Mouse (Mus musculus) heart, embryonic 12.5 days (tissue): ENCODE measurements at regions not wholly inside any gene's neighbourhood (a gene's known extent, or its start where the extent isn't known, plus 50 kb on each side); places are given as distances from the start of the nearest gene placed in this dataset.

Experiments used
- ATAC-seq: fragments of 200-750 bp; cut with Nextera tagmentation; 2 replicates; pipeline ENCODE4 v1.8.0; 2017; ENCODE audit warnings: moderate TSS enrichment, moderate library complexity; ENCODE audit not compliant: insufficient number of reproducible peaks, low FRiP score
- H3K27ac ChIP-seq: fragments of 300-500 bp; sonication (generic); 2 replicates; pipeline ENCODE4 v1.5.1; 2016; ENCODE audit warnings: mild to moderate bottlenecking, moderate library complexity; ENCODE audit not compliant: poor library complexity, severe bottlenecking
- H3K27me3 ChIP-seq: fragments of 300-500 bp; sonication (generic); replicated peaks from 2 replicates; pipeline ENCODE4 v1.6.1; 2016; ENCODE audit warnings: mild to moderate bottlenecking, moderate library complexity
- H3K36me3 ChIP-seq: fragments of 300-500 bp; sonication (generic); 2 replicates; pipeline ENCODE4 v1.6.1; 2016; ENCODE audit warnings: mild to moderate bottlenecking, moderate library complexity
- H3K4me1 ChIP-seq: fragments of 300-500 bp; sonication (generic); replicated peaks from 2 replicates; pipeline ENCODE4 v1.6.1; 2016; ENCODE audit warnings: mild to moderate bottlenecking
- H3K4me2 ChIP-seq: fragments of 300-500 bp; sonication (generic); 2 replicates; pipeline ENCODE4 v1.6.1; 2016; ENCODE audit warnings: mild to moderate bottlenecking, moderate library complexity
- H3K4me3 ChIP-seq: fragments of 300-500 bp; sonication (generic); 2 replicates; pipeline ENCODE4 v1.5.1; 2016; ENCODE audit warnings: mild to moderate bottlenecking
- H3K9ac ChIP-seq: fragments of 300-500 bp; sonication (generic); 2 replicates; pipeline ENCODE4 v1.6.1; 2016; ENCODE audit warnings: mild to moderate bottlenecking, moderate library complexity
- H3K9me3 ChIP-seq: fragments of 300-500 bp; sonication (generic); replicated peaks from 2 replicates; pipeline ENCODE4 v1.6.1; 2016; ENCODE audit warnings: mild to moderate bottlenecking, moderate library complexity
- WGBS: fragments of 180-500 bp; shearing (Covaris S2); methylation state at CpG from one replicate; pipeline ENCODE4 v1.1.7; 2016; 5-methylcytosine and 5-hydroxymethylcytosine counted together

- Histone ChIP-seq H3K27ac (no peak overlapping the region), H3K36me3 (no peaks in the 10 kb centered on the region)
- WGBS = 73% methylated on average over 4 of the region's 4 CpGs
These were observed 197.8 kb downstream of the Hs3st1 start for GRCm38 (mm10) chr5:39557376-39558001.

GRCm38 (mm10) chr5:39537044-39537443, 218.2 kb downstream of the Hs3st1 start:
- Histone ChIP-seq H3K9me3 (peaks cover 3% of the 10 kb centered on the region; the same call in 1 of the 2 replicates), H3K36me3 (no peaks in the 10 kb centered on the region), H3K4me2 (no peak overlapping the region), H3K4me3 (no peak overlapping the region), H3K27ac (no peak overlapping the region), H3K9ac (no peak overlapping the region), H3K27me3 (0 out of 2 replicates have a peak, but pooled peaks cover 6% of the 10 kb centered on the region), H3K4me1 (no peaks in the 10 kb centered on the region)
- ATAC-seq = no peak
- WGBS = 67% methylated on average over 2 of the region's 2 CpGs

More at GRCm38 (mm10) chr5:39557376-39558001, 197.8 kb downstream of the Hs3st1 start:
- Histone ChIP-seq H3K27me3 (no peaks in the 10 kb centered on the region), H3K9ac (no peak overlapping the region), H3K4me2 (no peak overlapping the region), H3K9me3 (no peaks in the 10 kb centered on the region), H3K4me3 (no peak overlapping the region), H3K4me1 (no peaks in the 10 kb centered on the region)
- no peak for ATAC-seq

DNA sequence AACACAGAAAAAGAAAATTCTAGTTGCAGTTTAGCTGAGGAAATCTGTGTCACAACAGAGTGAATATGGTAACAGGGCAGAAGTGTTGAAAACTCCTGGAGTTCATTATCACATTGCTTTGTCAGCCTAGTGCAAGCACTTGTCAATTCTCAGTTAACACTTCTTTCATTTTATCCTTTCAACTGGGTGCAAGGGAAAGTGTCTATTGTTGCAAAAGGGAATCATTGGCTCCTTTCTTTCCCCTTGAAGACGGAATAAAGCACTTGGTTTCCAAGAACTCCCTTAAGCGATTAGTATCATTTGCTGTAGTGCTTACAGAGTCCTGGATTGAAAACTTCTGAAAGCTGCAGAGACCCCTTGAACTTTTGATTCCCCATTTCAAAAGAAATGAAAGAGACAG, 218.9 kb downstream of the Hs3st1 start:
- Histone ChIP-seq H3K36me3 (no peaks in the 10 kb centered on the region), H3K4me3 (no peak overlapping the region), H3K4me1 (no peaks in the 10 kb centered on the region), H3K4me2 (no peak overlapping the region), H3K9me3 (peaks cover 3% of the 10 kb centered on the region; the same call in 1 of the 2 replicates), H3K27me3 (0 out of 2 replicates have a peak, but pooled peaks cover 6% of the 10 kb centered on the region), H3K27ac (no peak overlapping the region), H3K9ac (no peak overlapping the region)
- ATAC-seq = no peak
- 38% methylated on average over 2 of the region's 2 CpGs for WGBS

DNA sequence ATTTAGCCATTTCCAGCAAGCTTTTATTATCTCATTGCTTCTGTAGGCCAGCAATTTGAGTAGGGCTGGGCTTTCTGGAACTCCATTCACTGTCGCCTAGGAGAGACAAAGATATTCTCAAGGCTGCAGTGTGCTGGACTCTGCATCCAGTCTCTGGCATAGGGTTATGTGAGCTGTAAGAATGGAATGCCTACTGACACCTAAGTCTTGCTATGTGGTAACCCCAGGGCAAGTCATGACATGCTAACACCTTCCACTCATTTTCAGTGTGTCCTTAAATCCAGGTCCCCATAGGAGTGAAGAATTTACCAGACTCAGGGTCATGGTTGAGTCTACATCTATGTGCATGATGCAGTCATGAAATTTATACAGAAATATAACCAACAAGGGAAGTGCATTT, 245.0 kb downstream of the Hs3st1 start:
- no peaks in the 10 kb centered on the region for H3K36me3 ChIP-seq
- 67% methylated on average over 1 of the region's 1 CpGs for WGBS
- no peak overlapping the region for H3K4me2 ChIP-seq
- H3K27ac ChIP-seq = no peak overlapping the region
- H3K9me3 ChIP-seq = no peaks in the 10 kb centered on the region
- no peak overlapping the region for H3K9ac ChIP-seq
- no peak for ATAC-seq
- no peaks in the 10 kb centered on the region for H3K4me1 ChIP-seq
- H3K27me3 ChIP-seq = no peaks in the 10 kb centered on the region
- H3K4me3 ChIP-seq = no peak overlapping the region

- H3K4me2 ChIP-seq = no peak overlapping the region
- ATAC-seq = no peak
These were observed 272.5 kb downstream of the Hs3st1 start for GRCm38 (mm10) chr5:39482756-39483155.

GRCm38 (mm10) chr5:39458116-39458525, 297.2 kb downstream of the Hs3st1 start:
- no peaks in the 10 kb centered on the region for H3K27me3 ChIP-seq
- no peak for ATAC-seq
- H3K4me1 ChIP-seq = no peaks in the 10 kb centered on the region
- H3K9ac ChIP-seq = no peak overlapping the region
- WGBS = 63% methylated on average over 2 of the region's 2 CpGs
- H3K4me3 ChIP-seq = no peak overlapping the region
- no peaks in the 10 kb centered on the region for H3K36me3 ChIP-seq
- no peaks in the 10 kb centered on the region for H3K9me3 ChIP-seq
- no peak overlapping the region for H3K27ac ChIP-seq
- no peak overlapping the region for H3K4me2 ChIP-seq

More at GRCm38 (mm10) chr5:39482756-39483155, 272.5 kb downstream of the Hs3st1 start:
- no peak overlapping the region for H3K27ac ChIP-seq
- no peak overlapping the region for H3K4me3 ChIP-seq
- H3K27me3 ChIP-seq = no peaks in the 10 kb centered on the region
- H3K36me3 ChIP-seq = no peaks in the 10 kb centered on the region
- WGBS = 53% methylated on average over 5 of the region's 5 CpGs
- H3K9me3 ChIP-seq = no peaks in the 10 kb centered on the region
- H3K9ac ChIP-seq = no peak overlapping the region
- H3K4me1 ChIP-seq = no peaks in the 10 kb centered on the region

GRCm38 (mm10) chr5:39453706-39454105, 301.6 kb downstream of the Hs3st1 start:
- H3K4me3 ChIP-seq = no peak overlapping the region

GRCm38 (mm10) chr5:39440817-39441216, 314.5 kb downstream of the Hs3st1 start:
- H3K27me3 ChIP-seq = peaks cover 14% of the 10 kb centered on the region
- H3K4me3 ChIP-seq = no peak overlapping the region
- ATAC-seq = no peak
- H3K27ac ChIP-seq = no peak overlapping the region
- H3K9ac ChIP-seq = no peak overlapping the region
- H3K4me2 ChIP-seq = no peak overlapping the region
- H3K9me3 ChIP-seq = no peaks in the 10 kb centered on the region
- 78% methylated on average over 3 of the region's 3 CpGs for WGBS
- no peaks in the 10 kb centered on the region for H3K36me3 ChIP-seq
- no peaks in the 10 kb centered on the region for H3K4me1 ChIP-seq

More at GRCm38 (mm10) chr5:39453706-39454105, 301.6 kb downstream of the Hs3st1 start:
- no peak overlapping the region for H3K27ac ChIP-seq
- H3K9ac ChIP-seq = no peak overlapping the region
- ATAC-seq = no peak
- no peak overlapping the region for H3K4me2 ChIP-seq
- no peaks in the 10 kb centered on the region for H3K4me1 ChIP-seq
- H3K36me3 ChIP-seq = no peaks in the 10 kb centered on the region
- no peaks in the 10 kb centered on the region for H3K9me3 ChIP-seq
- H3K27me3 ChIP-seq = no peaks in the 10 kb centered on the region

GRCm38 (mm10) chr5:39437463-39438201, 317.6 kb downstream of the Hs3st1 start:
- 46% methylated on average over 4 of the region's 4 CpGs for WGBS
- H3K36me3 ChIP-seq = no peaks in the 10 kb centered on the region
- peak; percentile 85 for ATAC-seq
- H3K4me2 ChIP-seq = no peak overlapping the region
- no peak overlapping the region for H3K27ac ChIP-seq
- peaks cover 10% of the 10 kb centered on the region; the same call in 1 of the 2 replicates for H3K27me3 ChIP-seq
- H3K4me3 ChIP-seq = no peak overlapping the region
- H3K4me1 ChIP-seq = no peaks in the 10 kb centered on the region
- no peaks in the 10 kb centered on the region for H3K9me3 ChIP-seq
- H3K9ac ChIP-seq = no peak overlapping the region

- Histone ChIP-seq H3K27me3 (peaks cover 14% of the 10 kb centered on the region), H3K4me3 (no peak overlapping the region), H3K4me2 (no peak overlapping the region), H3K27ac (no peak overlapping the region), H3K9ac (no peak overlapping the region), H3K9me3 (no peaks in the 10 kb centered on the region), H3K4me1 (no peaks in the 10 kb centered on the region), H3K36me3 (no peaks in the 10 kb centered on the region)
- ATAC-seq = no peak
- WGBS = 40% methylated on average over 3 of the region's 3 CpGs
These were observed 329.2 kb downstream of the Hs3st1 start for GRCm38 (mm10) chr5:39426053-39426452.

DNA sequence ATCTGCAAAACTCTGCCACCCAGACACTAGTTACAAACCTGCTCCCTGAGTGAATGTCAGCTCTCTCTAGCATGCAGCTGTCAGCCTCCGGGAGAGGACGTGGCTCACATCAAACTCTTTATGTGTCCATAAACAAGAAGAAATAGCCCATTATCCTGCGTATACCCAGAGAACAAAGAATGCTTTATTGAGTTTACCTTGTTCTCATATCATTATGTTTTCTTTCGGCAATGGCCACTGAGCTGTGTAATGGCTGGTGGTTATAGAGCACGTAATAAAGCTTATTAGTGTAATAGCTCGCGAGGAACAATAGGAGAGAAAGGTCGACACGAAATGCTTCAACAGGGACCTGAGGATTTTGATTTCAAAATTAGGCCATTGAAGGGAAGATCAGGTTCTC, 331.6 kb downstream of the Hs3st1 start:
- Histone ChIP-seq H3K9ac (no peak overlapping the region), H3K4me1 (no peaks in the 10 kb centered on the region), H3K4me3 (no peak overlapping the region), H3K27ac (no peak overlapping the region), H3K4me2 (no peak overlapping the region), H3K36me3 (no peaks in the 10 kb centered on the region), H3K27me3 (peaks cover 9% of the 10 kb centered on the region), H3K9me3 (no peaks in the 10 kb centered on the region)
- no peak for ATAC-seq
- 86% methylated on average over 9 of the region's 9 CpGs for WGBS
